In genomic region chr4:136802446-136802845, GRCm38 (mm10) we compare ENCODE assay signal across 8 mouse cellular contexts. TPM values are rescaled to one million over a fixed set of nuclear protein-coding genes. Genes with fewer than 3 reads are reported as not detected.
DNase-seq lines count a peak whose midpoint lies in the region; ATAC-seq and TF ChIP-seq lines count a peak whose summit lies in the region.

No protein-coding gene starts in this region.

- H3K4me2 ChIP-seq in heart, embryonic 13.5 days = peak overlapping the region; percentile 53
- no peak overlapping the region for H3K4me2 ChIP-seq in lung, postnatal 0 days (replicated peaks; ENCODE audit: low read depth, low read length)
- H3K4me2 ChIP-seq in forebrain, embryonic 16.5 days (ENCODE audit: low read length) = no peak overlapping the region

- peak overlapping the region; percentile 29; the same call in 1 of the 2 replicates for H3K27ac ChIP-seq in heart, embryonic 13.5 days (replicated peaks)
- H3K27ac ChIP-seq in lung, postnatal 0 days (ENCODE audit: low read length) = no peak overlapping the region
- H3K27ac ChIP-seq in forebrain, embryonic 16.5 days (ENCODE audit: low read length) = no peak overlapping the region

- no peaks in the 10 kb centered on the region for H3K36me3 ChIP-seq in heart, embryonic 13.5 days
- no peaks in the 10 kb centered on the region for H3K36me3 ChIP-seq in lung, postnatal 0 days (ENCODE audit: insufficient read depth, low read length)
- no peaks in the 10 kb centered on the region for H3K36me3 ChIP-seq in forebrain, embryonic 16.5 days (ENCODE audit: control insufficient read depth, insufficient read depth)

- peak overlapping the region; percentile 8; the same call in 1 of the 2 replicates for H3K4me3 ChIP-seq in heart, embryonic 13.5 days
- H3K4me3 ChIP-seq in lung, postnatal 0 days (ENCODE audit: low read depth, low read length) = no peak overlapping the region
- no peak overlapping the region for H3K4me3 ChIP-seq in forebrain, embryonic 16.5 days (replicated peaks; ENCODE audit: low read length)

- no peaks in the 10 kb centered on the region for H3K9me3 ChIP-seq in heart, embryonic 13.5 days
- H3K9me3 ChIP-seq in lung, postnatal 0 days (ENCODE audit: low read length) = no peaks in the 10 kb centered on the region
- H3K9me3 ChIP-seq in forebrain, embryonic 16.5 days (ENCODE audit: control insufficient read depth, low read length) = no peaks in the 10 kb centered on the region

- peaks cover 47% of the 10 kb centered on the region for H3K27me3 ChIP-seq in heart, embryonic 13.5 days (replicated peaks)
- no peaks in the 10 kb centered on the region for H3K27me3 ChIP-seq in lung, postnatal 0 days (replicated peaks; ENCODE audit: insufficient read depth, low read length)
- no peaks in the 10 kb centered on the region for H3K27me3 ChIP-seq in forebrain, embryonic 16.5 days (replicated peaks; ENCODE audit: control insufficient read depth, insufficient read depth, low read length)

- H3K9ac ChIP-seq in heart, embryonic 13.5 days = peak overlapping the region; percentile 61; the same call in 1 of the 2 replicates
- no peak overlapping the region for H3K9ac ChIP-seq in lung, postnatal 0 days (replicated peaks; ENCODE audit: low read depth)
- no peak overlapping the region for H3K9ac ChIP-seq in forebrain, embryonic 16.5 days (replicated peaks; ENCODE audit: low read depth, low read length)

- TF ChIP-seq CTCF in lung, postnatal 0 days (IDR thresholded peaks at IDR 0.05) = no peak

- peak; percentile 38 for DNase-seq in right cerebral cortex, postnatal 25 days
- no peak for DNase-seq in right cerebral cortex, postnatal 4 days
- DNase-seq in lung, postnatal 0 days (ENCODE audit: low spot score) = peak; percentile 89
- peak; percentile 63 for DNase-seq in urinary bladder, postnatal 14 days (ENCODE audit: low spot score)
- no peak for DNase-seq in layer of hippocampus, adult 11-12 months (ENCODE audit: low spot score)
- no peak for DNase-seq in adipocyte (ENCODE audit: low spot score)

- TF ChIP-seq EP300 in lung, postnatal 0 days (IDR thresholded peaks at IDR 0.05) = no peak

- 11% methylated on average over 12 of the region's 12 CpGs for WGBS in heart, embryonic 13.5 days
- 11% methylated on average over 12 of the region's 12 CpGs for WGBS in lung, postnatal 0 days
- WGBS in forebrain, embryonic 16.5 days = 50% methylated on average over 12 of the region's 12 CpGs

- peaks cover 73% of the 10 kb centered on the region for H3K4me1 ChIP-seq in heart, embryonic 13.5 days
- H3K4me1 ChIP-seq in lung, postnatal 0 days (ENCODE audit: insufficient read depth, low read depth, low read length) = no peaks in the 10 kb centered on the region
- peaks cover 34% of the 10 kb centered on the region for H3K4me1 ChIP-seq in forebrain, embryonic 16.5 days (replicated peaks; ENCODE audit: control insufficient read depth, insufficient read depth, low read length)

- no peak for ATAC-seq in heart, embryonic 13.5 days (ENCODE audit: extremely low read depth, insufficient number of reproducible peaks, low FRiP score, low TSS enrichment)
- ATAC-seq in lung, postnatal 0 days = peak; percentile 83
- ATAC-seq in forebrain, embryonic 16.5 days = no peak

RNA-seq across cellular contexts. Expression of gene Ephb2, which starts 33.3 kb away (rescaled TPM):
- polyA plus RNA-seq in heart, embryonic 13.5 days (2015; fragmentation: Nextera tagmentation; extraction: Ambion mirVana) = 1.2 and 1.3 TPM in 2 replicates
- polyA plus RNA-seq in lung, postnatal 0 days (2015; fragmentation: Nextera tagmentation; extraction: Ambion mirVana) = 0.63 and 0.74 TPM in 2 replicates
- 12.3 and 13.1 TPM in 2 replicates for polyA plus RNA-seq in forebrain, embryonic 16.5 days (2015; fragmentation: Nextera tagmentation; extraction: Ambion mirVana)

Comparison
In these comparisons a context has a peak if more than half of its experiments do, and no peak if none do; other contexts are left out.
1. DNase-seq: peak in right cerebral cortex, postnatal 25 days (single experiment), lung, postnatal 0 days (single experiment) and urinary bladder, postnatal 14 days (single experiment); none in right cerebral cortex, postnatal 4 days (single experiment), layer of hippocampus, adult 11-12 months (single experiment) and adipocyte (single experiment).